Mouse (Mus musculus): ENCODE results near the gene Fam69b.

GRCm38 (mm10) chr2:26582203-26582602, 46.1 kb upstream of the Fam69b start:
- TF ChIP-seq EP300 (IDR thresholded peaks at IDR 0.05; ENCODE audit: low read depth) (no peak), CTCF (IDR thresholded peaks at IDR 0.05; ENCODE audit: low read depth) (no peak)
